21 mouse cellular contexts compared by ENCODE assay signal in the genomic region with DNA sequence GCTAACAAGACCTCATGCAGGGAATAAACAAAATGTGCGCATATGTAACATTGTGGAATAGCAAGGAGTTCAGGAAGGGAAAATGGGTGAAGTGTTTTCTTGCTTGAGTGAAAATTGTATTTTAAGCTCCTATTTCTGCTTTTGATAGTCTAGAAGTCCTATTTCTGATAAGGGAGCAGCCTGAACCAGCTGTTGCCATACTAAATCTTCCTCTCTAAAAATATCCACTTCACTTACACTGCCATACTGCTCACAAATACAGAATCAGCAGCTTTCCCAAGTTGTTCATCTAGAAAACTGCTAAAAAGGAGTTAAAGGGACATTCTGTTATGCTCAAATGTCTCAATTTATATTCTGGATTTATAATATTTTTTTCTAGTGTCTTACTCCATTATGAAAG.
"Had no signal": no experiment of that assay in that cellular context is flagged by ENCODE, and none has a peak within 500 bp of the region (broad histone marks: within the 10 kb centered on the region; RNA-seq: fewer than 3 reads in every experiment).

No protein-coding gene starts in this region.

- H3K4me1 ChIP-seq: limb, embryonic 12.5 days; limb, embryonic 15.5 days; midbrain, embryonic 12.5 days; midbrain, embryonic 15.5 days; neural tube, embryonic 12.5 days; neural tube, embryonic 15.5 days had no signal

- H3K9ac ChIP-seq: limb, embryonic 12.5 days; limb, embryonic 15.5 days; liver, embryonic 14.5 days; liver, postnatal 0 days; lung, embryonic 14.5 days; midbrain, embryonic 12.5 days; midbrain, embryonic 15.5 days; neural tube, embryonic 12.5 days; neural tube, embryonic 15.5 days had no signal

- H3K9me3 ChIP-seq: limb, embryonic 12.5 days; limb, embryonic 15.5 days; midbrain, embryonic 12.5 days; midbrain, embryonic 15.5 days; neural tube, embryonic 12.5 days; neural tube, embryonic 15.5 days had no signal

- H3K4me3 ChIP-seq: limb, embryonic 12.5 days; limb, embryonic 15.5 days; midbrain, embryonic 12.5 days; midbrain, embryonic 15.5 days; neural tube, embryonic 12.5 days; neural tube, embryonic 15.5 days had no signal

- H3K4me2 ChIP-seq: limb, embryonic 12.5 days; limb, embryonic 15.5 days; liver, embryonic 11.5 days; lung, embryonic 14.5 days; midbrain, embryonic 12.5 days; midbrain, embryonic 15.5 days; neural tube, embryonic 12.5 days; neural tube, embryonic 15.5 days had no signal

- DNase-seq: kidney, adult 18-20 months; kidney, adult 9 months; kidney, postnatal 14 days; kidney, postnatal 4 days; liver, postnatal 0 days; lung, embryonic 14.5 days; retina, postnatal 1 day; right cerebral cortex, postnatal 25 days; thymus, adult 2 months; thymus, postnatal 14 days had no signal

- H3K36me3 ChIP-seq: limb, embryonic 12.5 days; limb, embryonic 15.5 days; midbrain, embryonic 12.5 days; midbrain, embryonic 15.5 days; neural tube, embryonic 12.5 days; neural tube, embryonic 15.5 days had no signal

- ATAC-seq: intestine, embryonic 16.5 days; liver, postnatal 0 days; lung, postnatal 0 days; midbrain, embryonic 15.5 days had no signal

- H3K27ac ChIP-seq: limb, embryonic 12.5 days; limb, embryonic 15.5 days; liver, embryonic 14.5 days; macrophage; midbrain, embryonic 12.5 days; midbrain, embryonic 15.5 days; neural tube, embryonic 12.5 days; neural tube, embryonic 15.5 days had no signal

- H3K27me3 ChIP-seq: limb, embryonic 12.5 days; limb, embryonic 15.5 days; midbrain, embryonic 12.5 days; midbrain, embryonic 15.5 days; neural tube, embryonic 12.5 days; neural tube, embryonic 15.5 days had no signal
